8 mouse cellular contexts compared by ENCODE assay signal in the genomic region with DNA sequence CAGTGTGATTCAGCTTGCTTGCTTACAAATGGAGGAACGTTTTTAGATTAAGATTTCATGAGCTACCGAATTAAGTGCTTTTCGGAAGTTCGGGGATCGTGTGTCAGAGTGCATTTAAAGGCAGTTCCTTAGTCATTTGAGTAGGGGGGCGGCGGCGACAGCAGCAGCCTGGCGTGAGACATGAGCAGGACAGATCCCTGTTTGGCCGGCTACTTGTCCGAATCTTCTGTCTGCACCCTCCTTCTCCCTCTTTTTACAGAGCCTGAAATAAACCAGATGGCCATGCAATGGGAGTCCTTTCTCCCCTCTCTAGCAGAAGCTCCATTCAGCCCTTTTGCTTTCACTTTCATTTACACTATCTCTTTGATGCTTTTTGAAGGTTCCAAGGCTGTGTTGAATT. TPM values are rescaled to one million over a fixed set of nuclear protein-coding genes. Genes with fewer than 3 reads are reported as not detected.
A peak's percentile ranks its signal among the peaks of the same experiment; 100 is the strongest.
DNase-seq lines count a peak whose midpoint lies in the region; ATAC-seq and TF ChIP-seq lines count a peak whose summit lies in the region.

No protein-coding gene starts in this region.

- DNase-seq in lung, adult 2 months, result no peak
- no peak for DNase-seq in lung, postnatal 36 days
- DNase-seq in embryo, embryonic 10.5 days (ENCODE audit: low spot score), result peak; percentile 14
- DNase-seq in heart, postnatal 10 days, result peak; percentile 63 to 67
- no peak for DNase-seq in liver, postnatal 0 days
- no peak for DNase-seq in left cerebral cortex, postnatal 10 days (ENCODE audit: extremely low spot score in 1 of 2, low spot score in 2 of 2)
- DNase-seq in urinary bladder, postnatal 36 days (ENCODE audit: low spot score in 2 of 2), result no peak
- DNase-seq in layer of hippocampus, postnatal 25 days (ENCODE audit: extremely low spot score in 1 of 2, low spot score in 1 of 2), result no peak

- peak overlapping the region; percentile 81; the same call in 1 of the 2 replicates for H3K9ac ChIP-seq in liver, postnatal 0 days (replicated peaks)

- peak overlapping the region; percentile 87 for H3K4me2 ChIP-seq in liver, postnatal 0 days (ENCODE audit: low read depth, low read length)

- no peak for TF ChIP-seq POLR2A in lung, adult 2 months (IDR thresholded peaks at IDR 0.05; ENCODE audit: borderline replicate concordance, extremely low read depth, low read depth, low read length)

- ATAC-seq in liver, postnatal 0 days, result no peak

- intact Hi-C loops in heart, postnatal 10 days (cut with DNase I), result loop anchor here (2.0 kb wide), 1 partner anchor 33 kb away; no protein-coding TSS in a partner anchor
- intact Hi-C loops in left cerebral cortex, postnatal 10 days (cut with DNase I), result loop anchor here (5.0 kb wide), 1 partner anchor 37 kb away; no protein-coding TSS in a partner anchor

- peak overlapping the region; percentile 66 for H3K4me3 ChIP-seq in lung, adult 2 months (replicated peaks; ENCODE audit: extremely low read depth, low read depth, low read length)
- peak overlapping the region; percentile 77 for H3K4me3 ChIP-seq in liver, postnatal 0 days (ENCODE audit: low read depth, low read length)

- H3K27ac ChIP-seq in liver, postnatal 0 days (ENCODE audit: low read depth), result peak overlapping the region; percentile 87; the same call in 1 of the 2 replicates

- H3K4me1 ChIP-seq in lung, adult 2 months (ENCODE audit: control insufficient read depth, insufficient read depth, low read length), result peaks cover 40% of the 10 kb centered on the region
- H3K4me1 ChIP-seq in liver, postnatal 0 days (ENCODE audit: insufficient read depth), result peaks cover 64% of the 10 kb centered on the region

- H3K27me3 ChIP-seq in liver, postnatal 0 days (ENCODE audit: insufficient read depth, low read length), result no peaks in the 10 kb centered on the region

- WGBS in lung, adult 2 months, result 14% methylated on average over 11 of the region's 11 CpGs
- 28% methylated on average over 11 of the region's 11 CpGs for WGBS in liver, postnatal 0 days (ENCODE audit: insufficient replicate concordance)

- H3K36me3 ChIP-seq in liver, postnatal 0 days (replicated peaks; ENCODE audit: insufficient read depth, low read length), result 0 out of 2 replicates have a peak, but pooled peaks cover 4% of the 10 kb centered on the region

- no peak for TF ChIP-seq CTCF in lung, adult 2 months (IDR thresholded peaks at IDR 0.05; ENCODE audit: insufficient read depth, low read length)
- no peak for TF ChIP-seq CTCF in liver, postnatal 0 days (IDR thresholded peaks at IDR 0.05; ENCODE audit: low read depth)

- H3K9me3 ChIP-seq in liver, postnatal 0 days (ENCODE audit: low read length), result no peaks in the 10 kb centered on the region

- no peak for TF ChIP-seq EP300 in liver, postnatal 0 days (IDR thresholded peaks at IDR 0.05; ENCODE audit: low read depth)

RNA-seq across cellular contexts. Expression of gene Abhd2, which starts 2.3 kb away (rescaled TPM):
- polyA plus RNA-seq in lung, adult 2 months (2012; rRNA removed), result 53.1 and 64.0 TPM in 2 replicates
- total RNA-seq in heart, postnatal 10 days (2021), result 10 to 100 TPM; 40.0 to 45.2 TPM
- polyA plus RNA-seq in liver, postnatal 0 days (2015; fragmentation: Nextera tagmentation; extraction: Ambion mirVana), result 38.2 and 49.3 TPM in 2 replicates
- 100 to 1,000 TPM; 121 to 124 TPM for total RNA-seq in left cerebral cortex, postnatal 10 days (2021)
- 10 to 100 TPM; 67.1 to 83.8 TPM for total RNA-seq in layer of hippocampus, postnatal 25 days (2021)

Comparison
In these comparisons a context has a peak if more than half of its experiments do, and no peak if none do; other contexts are left out.
1. DNase-seq: peak in embryo, embryonic 10.5 days (single experiment) and heart, postnatal 10 days (2 of 2); none in lung, adult 2 months (single experiment), lung, postnatal 36 days (single experiment), liver, postnatal 0 days (single experiment), left cerebral cortex, postnatal 10 days (0 of 2), urinary bladder, postnatal 36 days (0 of 2) and layer of hippocampus, postnatal 25 days (0 of 2).